Mouse (Mus musculus) adrenal gland, adult (tissue): ENCODE results near the gene Kdm2b.
A peak's percentile ranks its signal among the peaks of the same experiment; 100 is the strongest.

Experiments
- DNase-seq, 2 experiments: peaks; one replicate each; pipeline ENCODE4 v3.0.0; 2022 to 2023; ENCODE audit warnings: low spot score in 1 of 2; ENCODE audit not compliant: inconsistent age in 2 of 2

Kdm2b gene

DNA sequence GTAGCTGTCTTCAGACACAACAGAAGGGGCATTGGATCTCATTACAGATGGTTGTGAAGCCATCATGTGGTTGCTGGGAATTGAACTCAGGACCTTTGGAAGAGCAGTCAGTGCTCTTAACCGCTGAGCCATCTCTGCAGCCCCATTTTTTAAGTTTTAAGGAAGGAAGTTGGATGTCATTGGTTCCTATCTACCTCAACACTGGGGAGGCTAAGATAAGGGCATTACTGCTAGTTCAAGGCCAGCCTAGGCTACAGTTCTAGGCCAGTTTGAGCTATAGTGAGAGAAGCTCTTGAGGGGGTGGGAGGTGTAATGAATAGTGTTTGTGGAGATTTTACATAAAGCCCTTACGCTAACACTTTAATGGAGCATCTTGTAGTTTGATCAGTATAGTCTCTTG lies 126.6 kb downstream of the Kdm2b start:
- no peak for DNase-seq

DNA sequence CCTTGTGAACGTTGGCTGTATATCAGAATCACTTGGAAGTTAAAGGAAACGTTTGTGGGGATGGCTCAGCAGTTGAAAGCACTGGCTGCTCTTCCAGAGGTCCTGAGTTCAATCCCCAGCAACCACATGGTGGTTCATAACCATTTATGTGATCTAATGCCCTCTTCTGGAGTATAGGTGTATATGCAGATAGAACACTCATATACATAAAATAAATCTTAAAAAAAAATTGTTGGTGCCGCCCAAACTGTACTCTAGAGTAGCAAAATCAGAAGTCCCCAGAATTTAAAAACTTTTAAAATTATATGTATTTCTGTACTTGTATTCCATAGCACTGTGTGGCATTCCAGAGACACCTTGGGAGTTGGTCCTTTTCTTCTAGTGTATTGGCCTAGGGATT lies 133.8 kb downstream of the Kdm2b start:
- DNase-seq = no peak

DNA sequence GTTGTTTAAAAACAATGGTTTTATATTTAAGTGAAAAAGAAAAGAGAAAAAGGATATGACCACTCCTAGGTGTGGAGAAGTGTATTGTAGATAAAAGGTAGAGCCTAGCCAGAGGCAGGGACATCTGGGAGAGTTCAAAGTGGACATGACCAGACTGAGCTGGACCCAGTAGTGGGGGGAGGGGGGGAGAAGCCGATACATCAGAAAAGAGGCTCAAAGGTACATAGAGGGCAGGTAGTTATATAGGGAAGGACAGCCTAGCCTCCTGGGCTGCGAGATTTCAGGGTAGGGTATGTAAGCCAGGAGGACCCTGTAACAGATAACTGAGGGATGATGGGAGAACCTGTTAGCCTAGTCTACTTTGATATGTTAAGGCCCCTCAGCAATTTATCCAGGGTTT lies 137.0 kb downstream of the Kdm2b start:
- DNase-seq = no peak

DNA sequence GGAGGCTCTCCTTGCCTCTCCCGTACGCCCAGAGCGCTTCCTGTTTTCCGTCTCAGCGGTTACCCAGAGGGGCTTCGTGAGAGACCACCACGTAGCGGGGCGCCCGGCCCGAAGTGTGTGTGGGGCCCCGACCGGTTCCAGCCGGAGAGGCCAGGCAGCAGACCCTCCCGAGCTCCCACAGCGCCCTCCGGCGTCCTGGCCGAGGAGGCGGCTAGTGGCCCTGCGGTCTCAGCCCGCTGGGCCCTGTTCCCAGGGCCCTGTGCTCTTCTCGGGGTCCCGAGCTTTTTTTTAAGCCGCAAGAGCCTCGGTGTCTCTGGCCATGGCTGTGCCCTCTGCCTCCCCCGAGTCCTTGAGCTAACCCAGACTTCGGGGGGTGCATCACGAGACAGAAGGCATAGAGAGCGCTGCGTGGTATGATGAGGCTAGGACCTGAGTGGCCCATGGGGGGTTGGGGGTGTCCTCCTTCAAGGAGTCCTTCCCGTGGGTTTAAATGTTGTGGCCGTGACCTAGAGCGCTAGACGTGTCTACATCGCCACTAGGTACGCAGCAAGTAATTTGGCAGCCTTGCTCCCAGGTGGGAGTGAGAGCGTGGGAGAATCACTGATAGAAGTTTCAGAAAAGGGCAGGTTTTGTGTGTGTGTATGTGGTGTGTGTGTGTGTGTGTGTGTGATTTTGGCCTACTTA lies 139.2 kb downstream of the Kdm2b start:
- no peak for DNase-seq

DNA sequence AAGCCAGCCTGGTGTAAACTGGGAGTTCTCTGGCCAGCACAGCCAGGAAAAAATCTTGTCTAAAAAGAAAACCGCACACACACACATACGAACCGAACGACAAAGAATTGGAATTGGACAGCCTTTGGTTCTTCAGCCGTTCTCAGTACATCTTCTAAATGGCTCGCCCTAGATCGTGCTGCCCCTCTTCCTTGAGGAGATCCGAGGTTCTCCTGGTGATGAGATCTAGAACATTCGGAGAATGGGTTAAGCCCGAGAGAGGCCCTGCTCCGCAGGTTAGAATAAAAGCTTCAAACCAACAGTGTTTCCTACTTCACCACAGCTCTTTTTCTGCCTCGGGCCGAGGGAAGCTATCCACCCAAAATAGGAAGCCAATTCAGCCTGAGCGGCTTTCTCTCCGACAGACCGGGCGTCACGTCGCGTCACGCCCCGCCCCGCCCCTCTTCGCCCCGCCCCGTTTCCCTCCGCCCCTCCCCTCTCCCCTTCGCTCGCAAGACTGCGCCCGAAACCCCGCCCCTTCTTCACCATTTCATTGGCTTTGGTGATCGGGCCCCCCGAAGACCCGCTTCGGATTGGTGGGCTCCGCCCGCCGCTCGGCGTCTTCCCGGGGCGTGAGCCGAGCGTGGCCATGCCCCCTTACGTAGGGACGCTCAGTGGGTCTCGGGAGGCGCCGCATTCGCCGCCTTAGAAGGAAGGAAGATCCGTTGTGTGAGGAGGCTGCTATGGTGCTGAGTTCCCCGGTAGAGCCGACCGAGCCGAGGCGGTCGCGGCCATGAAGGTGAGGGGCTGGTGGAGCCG lies 139.9 kb downstream of the Kdm2b start, which contains the start of gene Rnf34:
TSS of gene Rnf34 (plus strand) at position 528 of the 798 bp plus-strand sequence.
- peak; percentile 98 for DNase-seq

DNA sequence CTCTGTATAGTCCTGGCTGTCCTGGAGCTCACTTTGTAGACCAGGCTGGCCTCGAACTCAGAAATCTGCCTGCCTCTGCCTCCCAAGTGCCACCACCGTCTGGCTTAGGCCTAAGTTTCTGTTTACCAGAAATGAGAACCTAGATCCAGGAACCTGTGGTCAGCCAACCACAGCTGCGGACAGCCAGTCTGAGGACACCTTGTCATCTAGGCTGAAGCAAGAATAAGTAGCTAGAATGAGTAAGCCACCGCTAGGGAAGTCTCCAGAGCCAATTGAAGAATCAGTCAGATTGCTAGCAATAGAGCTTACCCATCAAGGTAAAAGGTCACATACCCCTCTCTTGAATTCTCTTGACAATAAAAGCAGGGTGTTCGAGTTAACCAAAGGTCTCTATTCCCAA lies 145.8 kb downstream of the Kdm2b start:
- no peak for DNase-seq

DNA sequence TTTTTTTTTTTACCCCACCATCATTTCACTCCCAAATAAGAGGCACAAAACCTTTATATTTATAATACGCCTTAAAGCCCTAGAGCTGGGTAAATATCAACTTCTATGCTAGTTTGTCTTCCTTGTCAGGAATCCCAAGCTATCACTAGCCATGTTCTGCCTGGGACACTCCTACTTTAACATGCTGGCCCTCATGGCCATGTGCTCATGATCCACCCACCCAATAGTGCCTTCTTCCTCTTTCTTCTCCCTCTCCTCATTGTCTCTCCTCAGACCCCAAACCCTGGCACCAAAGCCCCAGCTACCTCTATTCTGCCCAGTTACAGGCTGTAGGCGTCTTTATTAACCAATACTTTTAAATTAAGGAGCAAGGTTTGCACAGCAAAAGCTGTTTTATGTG lies 148.5 kb downstream of the Kdm2b start:
- DNase-seq = no peak

DNA sequence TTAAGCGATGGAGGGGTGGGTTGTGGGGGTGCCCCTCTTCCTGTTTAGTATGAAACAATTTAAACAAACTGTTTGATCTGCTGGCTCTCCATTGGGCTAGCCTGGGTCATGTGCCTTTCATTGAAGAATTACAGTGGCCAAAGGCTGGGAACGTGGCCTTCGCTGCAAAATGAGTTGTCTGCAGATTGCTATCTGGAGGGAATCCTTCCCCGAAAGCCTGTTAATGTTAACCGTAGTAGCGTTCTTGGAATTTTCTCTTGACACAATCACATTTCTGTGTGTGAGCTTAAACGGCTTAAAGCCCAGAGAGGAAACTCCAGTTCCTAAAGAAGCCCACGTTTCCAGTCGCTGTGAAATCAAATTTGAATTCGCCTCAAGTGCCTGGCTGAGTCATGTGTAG lies 156.6 kb downstream of the Kdm2b start:
- no peak for DNase-seq

DNA sequence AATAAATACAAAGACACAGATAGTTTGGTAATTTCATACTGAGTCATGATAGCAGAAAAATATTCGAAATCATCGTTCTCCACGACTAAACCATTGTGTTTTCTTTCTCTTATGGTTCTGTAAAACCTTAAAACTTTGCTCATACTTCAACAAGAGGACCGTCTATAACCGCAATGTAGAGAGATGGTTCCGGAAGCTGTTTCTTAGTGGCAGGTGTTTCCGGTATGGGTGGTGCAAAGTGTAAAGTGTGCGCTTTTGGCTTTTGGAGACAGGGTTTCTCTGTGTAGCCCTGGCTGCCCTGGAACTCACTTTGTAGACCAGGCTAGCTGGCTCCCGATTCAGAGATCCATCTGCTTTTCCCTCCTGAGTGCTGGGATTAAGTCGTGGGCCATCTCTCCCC lies 157.1 kb downstream of the Kdm2b start:
- no peak for DNase-seq

DNA sequence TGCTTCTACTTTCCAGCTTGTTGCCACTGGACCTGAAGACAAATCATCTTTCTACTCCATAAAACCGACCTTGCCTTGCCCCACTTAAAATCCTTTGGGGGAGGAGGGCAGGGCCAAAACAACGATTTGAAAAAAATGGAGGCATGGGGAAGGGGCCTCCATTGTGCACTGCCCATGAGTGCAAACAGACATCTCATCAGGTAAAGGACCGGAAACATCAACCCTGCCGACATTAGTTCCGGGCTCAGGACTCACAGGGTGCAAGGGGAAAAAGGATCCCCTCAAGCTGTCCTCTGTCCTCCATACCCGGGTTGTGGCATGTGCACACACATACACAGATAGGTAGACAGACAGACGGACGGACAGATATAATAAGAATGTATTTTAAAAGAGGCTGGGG lies 164.5 kb downstream of the Kdm2b start:
- DNase-seq = no peak

DNA sequence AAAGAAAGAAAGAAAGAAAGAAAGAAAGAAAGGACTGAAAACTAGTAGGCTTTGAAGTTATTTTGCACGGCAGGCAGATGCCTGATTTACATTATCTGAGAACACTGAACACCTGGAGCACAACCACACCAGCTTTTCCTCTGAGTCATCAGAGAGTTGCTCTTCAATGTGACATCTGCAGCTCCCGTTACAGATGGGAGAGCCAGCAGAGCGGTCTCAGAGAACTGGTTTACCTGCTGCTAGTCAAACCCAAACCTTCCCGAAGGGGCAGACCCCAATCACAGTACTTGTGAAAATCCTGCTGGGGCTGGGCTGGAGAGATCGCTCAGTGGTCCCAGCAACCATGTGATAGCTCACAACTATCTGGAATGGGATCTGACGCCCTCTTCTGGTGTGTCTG lies 165.2 kb downstream of the Kdm2b start:
- no peak for DNase-seq

DNA sequence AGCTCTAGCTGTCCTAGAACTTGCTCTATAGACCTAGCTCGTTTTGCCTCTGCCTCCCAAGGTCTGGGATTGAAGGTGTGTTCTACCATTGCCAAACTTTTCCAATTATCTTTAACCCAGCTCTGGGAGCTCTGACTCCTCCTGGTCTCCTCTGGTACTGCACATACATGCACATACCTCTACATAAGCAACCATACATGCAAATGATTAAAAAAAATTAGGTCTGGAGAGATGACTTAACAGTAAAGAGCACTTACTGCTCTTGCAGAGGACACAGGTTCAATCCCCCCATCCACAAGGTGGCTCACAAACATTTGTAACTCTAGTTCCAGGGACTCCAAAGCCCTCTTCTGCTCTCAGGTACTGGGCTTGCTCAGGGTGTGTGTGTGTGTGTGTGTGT lies 165.6 kb downstream of the Kdm2b start:
- no peak for DNase-seq

DNA sequence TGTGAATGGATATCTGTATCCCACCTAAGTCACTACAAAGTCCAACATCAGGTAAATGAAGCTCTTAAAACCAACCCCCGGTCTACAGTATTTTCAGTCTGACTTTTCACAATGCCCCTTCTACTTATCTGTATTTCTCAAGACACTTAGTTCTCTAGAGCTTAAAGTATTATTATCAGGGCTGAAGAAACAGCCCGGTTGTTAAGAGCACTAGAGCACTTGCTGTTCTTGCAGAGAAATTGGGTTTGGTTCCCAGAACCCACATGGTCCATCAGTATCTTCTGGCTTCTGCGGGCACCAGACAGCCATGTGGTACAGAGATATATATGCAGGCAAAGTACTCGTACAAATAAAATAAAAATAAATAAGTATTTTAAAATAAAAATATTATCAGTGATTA lies 167.2 kb downstream of the Kdm2b start:
- no peak for DNase-seq

DNA sequence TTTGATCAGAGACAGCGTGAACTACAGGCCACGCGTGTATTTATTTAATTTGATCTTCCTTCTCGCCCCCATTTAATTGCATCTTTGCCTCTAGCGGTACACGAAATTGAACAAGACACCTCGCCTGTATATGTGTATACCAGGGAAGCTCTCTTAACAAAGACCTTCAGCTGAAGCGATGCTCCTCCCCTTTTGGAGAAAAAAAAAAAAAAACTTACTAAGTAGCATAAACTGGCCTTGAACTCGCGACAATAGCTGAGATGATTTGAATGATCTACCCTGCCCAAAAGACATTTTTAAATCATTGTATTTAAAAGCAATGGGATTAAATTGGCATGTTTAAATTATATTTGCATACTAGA lies 168.1 kb downstream of the Kdm2b start:
- DNase-seq = no peak

DNA sequence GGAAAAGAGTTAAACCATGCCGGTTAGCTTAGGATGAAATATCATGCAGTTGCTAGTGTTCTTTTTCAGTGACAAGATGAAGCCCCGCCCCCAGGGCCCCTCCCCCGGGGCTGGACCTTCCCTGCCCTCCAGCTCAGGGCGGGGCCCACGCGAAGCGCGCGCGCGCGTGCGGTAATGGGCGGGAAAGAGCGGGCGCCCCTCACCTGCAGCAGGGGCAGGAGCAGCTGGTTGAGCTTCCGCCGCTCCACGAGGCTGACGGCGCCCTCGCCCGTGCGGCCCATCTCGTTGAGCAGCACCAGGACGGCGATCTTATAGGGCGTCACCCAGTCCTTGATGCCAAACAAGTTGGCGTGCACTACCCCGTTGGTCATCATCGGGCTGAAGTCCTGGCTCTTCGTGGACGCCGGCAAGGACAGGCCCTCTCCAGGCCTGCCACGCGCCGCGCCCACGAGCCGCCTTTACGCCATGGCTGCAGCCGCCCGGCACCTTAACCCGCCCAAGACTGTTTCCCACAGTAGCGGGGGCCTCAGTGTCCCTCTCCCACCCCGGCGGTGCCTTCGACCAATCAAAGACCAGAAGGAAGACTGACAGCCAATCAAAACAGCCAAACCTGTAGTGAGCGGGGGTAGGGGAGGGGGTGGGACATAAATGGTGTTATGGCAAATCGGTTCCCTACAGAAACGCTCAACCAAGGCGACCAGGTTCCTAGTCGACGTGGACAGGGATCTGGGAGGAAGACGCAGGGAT lies 168.7 kb downstream of the Kdm2b start, which contains the start of gene Anapc5:
TSS of gene Anapc5 (minus strand) at position 563 of the 747 bp plus-strand sequence.
- DNase-seq = peak; percentile 94 to 98
